ENCODE assay signal across 10 mouse cellular contexts in genomic region chr7:67064627-67065305, GRCm38 (mm10).
A peak's percentile ranks its signal among the peaks of the same experiment; 100 is the strongest.
DNase-seq lines count a peak whose midpoint lies in the region; ATAC-seq lines count a peak whose summit lies in the region.
"Had no signal": no experiment of that assay in that cellular context is flagged by ENCODE, and none has a peak within 500 bp of the region (broad histone marks: within the 10 kb centered on the region; RNA-seq: fewer than 3 reads in every experiment).

No protein-coding gene starts in this region.

- no peak overlapping the region for H3K4me3 ChIP-seq in embryonic facial prominence, embryonic 12.5 days
- H3K4me3 ChIP-seq in embryonic facial prominence, embryonic 10.5 days: no peak overlapping the region

- H3K9ac ChIP-seq in embryonic facial prominence, embryonic 12.5 days: no peak overlapping the region
- H3K9ac ChIP-seq: liver, embryonic 14.5 days had no signal

- DNase-seq in embryonic facial prominence, embryonic 10.5 days (ENCODE audit: low spot score): no peak
- DNase-seq in Muller cell, postnatal 12 days (ENCODE audit: inconsistent ontology term): peak; percentile 13
- DNase-seq in heart, postnatal 4 days: peak; percentile 20
- DNase-seq in left cerebral cortex, postnatal 10 days (ENCODE audit: extremely low spot score in 1 of 2, low spot score in 2 of 2): peak; percentile 12 to 51
- DNase-seq in urinary bladder, postnatal 10 days (ENCODE audit: low spot score): no peak
- no peak for DNase-seq in thymus, postnatal 0 days (ENCODE audit: low spot score)
- DNase-seq in cerebellum, adult 8-10 months: no peak
- DNase-seq: thymus, postnatal 4 days had no signal

- no peaks in the 10 kb centered on the region for H3K36me3 ChIP-seq in embryonic facial prominence, embryonic 12.5 days
- no peaks in the 10 kb centered on the region for H3K36me3 ChIP-seq in embryonic facial prominence, embryonic 10.5 days (replicated peaks)

- H3K9me3 ChIP-seq in embryonic facial prominence, embryonic 12.5 days: no peaks in the 10 kb centered on the region
- H3K9me3 ChIP-seq in embryonic facial prominence, embryonic 10.5 days: no peaks in the 10 kb centered on the region

- peak overlapping the region; percentile 60; the same call in 1 of the 2 replicates for H3K27ac ChIP-seq in embryonic facial prominence, embryonic 12.5 days
- no peak overlapping the region for H3K27ac ChIP-seq in embryonic facial prominence, embryonic 10.5 days (replicated peaks)
- H3K27ac ChIP-seq: liver, embryonic 14.5 days had no signal

- H3K27me3 ChIP-seq in embryonic facial prominence, embryonic 12.5 days: no peaks in the 10 kb centered on the region
- no peaks in the 10 kb centered on the region for H3K27me3 ChIP-seq in embryonic facial prominence, embryonic 10.5 days (replicated peaks; ENCODE audit: low read depth, poor library complexity, severe bottlenecking)

- peaks cover 9% of the 10 kb centered on the region for H3K4me1 ChIP-seq in embryonic facial prominence, embryonic 12.5 days
- no peaks in the 10 kb centered on the region for H3K4me1 ChIP-seq in embryonic facial prominence, embryonic 10.5 days

- intact Hi-C loops in left cerebral cortex, postnatal 10 days (cut with DNase I): no loop called here

- WGBS in embryonic facial prominence, embryonic 12.5 days: 72% methylated on average over 10 of the region's 10 CpGs
- WGBS in embryonic facial prominence, embryonic 10.5 days: 89% methylated on average over 10 of the region's 10 CpGs

- ATAC-seq in embryonic facial prominence, embryonic 12.5 days (ENCODE audit: insufficient number of reproducible peaks, insufficient read depth, low FRiP score, low TSS enrichment): no peak

- no peak overlapping the region for H3K4me2 ChIP-seq in embryonic facial prominence, embryonic 12.5 days (replicated peaks)

Comparison
In these comparisons a context has a peak if more than half of its experiments do, and no peak if none do; other contexts are left out.
1. DNase-seq: peak in Muller cell, postnatal 12 days (single experiment), heart, postnatal 4 days (single experiment) and left cerebral cortex, postnatal 10 days (2 of 2); none in embryonic facial prominence, embryonic 10.5 days (single experiment), urinary bladder, postnatal 10 days (single experiment), thymus, postnatal 0 days (single experiment) and cerebellum, adult 8-10 months (single experiment).